Mouse (Mus musculus): Measurements from ENCODE around the gene Ap1ar. TPM values are rescaled to one million over a fixed set of nuclear protein-coding genes. Genes with fewer than 3 reads are reported as not detected.

Gene Ap1ar
- polyA plus RNA-seq, 1 experiment = 37.1 TPM

DNA sequence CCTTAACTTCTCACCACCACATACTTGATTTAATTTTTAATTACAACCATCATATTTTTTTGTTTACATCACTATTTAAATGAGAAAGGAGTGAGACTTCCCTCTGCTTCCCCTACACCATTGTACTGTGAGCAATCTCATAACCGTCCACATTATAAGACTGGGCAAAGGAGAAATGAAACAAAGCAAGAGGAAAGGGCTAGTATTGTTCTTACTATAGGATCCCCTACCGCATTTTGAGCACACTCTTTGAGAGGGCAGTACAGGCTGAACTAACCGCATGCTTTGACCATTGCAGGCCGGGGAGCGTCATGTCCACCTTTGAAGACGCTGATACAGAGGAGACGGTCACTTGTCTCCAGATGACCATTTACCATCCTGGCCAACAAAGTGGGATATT is 41.1 kb downstream of the Ap1ar start:
- WGBS = 95% methylated on average over 7 of the region's 7 CpGs

GRCm38 (mm10) chr3:127795762-127796161 is 41.6 kb downstream of the Ap1ar start:
- H3K36me3 ChIP-seq (ENCODE audit: control insufficient read depth, insufficient read depth, low read length) = no peaks in the 10 kb centered on the region
- no peak overlapping the region for H3K27ac ChIP-seq (ENCODE audit: insufficient read depth, low read depth, low read length)
- no peak for TF ChIP-seq POLR2A (IDR thresholded peaks at IDR 0.05; ENCODE audit: low read depth, low read length)
- TF ChIP-seq CTCF (conservative IDR thresholded peaks at IDR 0.05; ENCODE audit: insufficient read depth, insufficient read length, low read depth, low read length) = no peak

More for the DNA sequence above, 41.1 kb downstream of the Ap1ar start:
- TF ChIP-seq POLR2A (IDR thresholded peaks at IDR 0.05; ENCODE audit: low read depth, low read length) = no peak
- no peak for TF ChIP-seq CTCF (conservative IDR thresholded peaks at IDR 0.05; ENCODE audit: insufficient read depth, insufficient read length, low read depth, low read length)
- Histone ChIP-seq H3K27me3 (replicated peaks; ENCODE audit: control insufficient read depth, insufficient read depth, low read length) (no peaks in the 10 kb centered on the region), H3K4me1 (ENCODE audit: control insufficient read depth, insufficient read depth, low read length) (0 out of 2 replicates have a peak, but pooled peaks cover 3% of the 10 kb centered on the region), H3K27ac (ENCODE audit: insufficient read depth, low read depth, low read length) (no peak overlapping the region), H3K4me3 (ENCODE audit: insufficient read depth, low read depth, low read length) (no peak overlapping the region), H3K36me3 (ENCODE audit: control insufficient read depth, insufficient read depth, low read length) (no peaks in the 10 kb centered on the region)
- DNase-seq = no peak

DNA sequence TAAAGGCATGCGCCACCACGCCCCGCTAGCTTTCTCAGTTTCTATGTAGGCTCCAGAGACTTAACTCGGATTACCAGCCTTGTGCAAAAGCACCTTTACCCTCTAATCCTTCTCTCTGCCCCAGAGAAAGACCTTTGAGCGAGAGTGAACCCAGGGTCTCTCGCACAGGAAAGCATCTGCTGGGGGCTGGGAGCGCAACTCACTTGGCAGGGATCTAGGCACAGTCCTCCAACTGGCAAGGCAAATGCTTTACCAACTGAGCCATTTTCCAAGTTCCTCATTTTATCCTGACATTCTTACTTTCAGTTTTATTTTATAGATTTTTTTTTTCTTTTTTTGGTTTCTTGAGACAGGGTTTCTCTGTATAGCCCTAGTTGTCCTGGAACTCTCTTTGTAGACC is 44.3 kb downstream of the Ap1ar start:
- H3K27ac ChIP-seq (ENCODE audit: insufficient read depth, low read depth, low read length) = no peak overlapping the region
- no peaks in the 10 kb centered on the region for H3K27me3 ChIP-seq (replicated peaks; ENCODE audit: control insufficient read depth, insufficient read depth, low read length)
- TF ChIP-seq POLR2A (IDR thresholded peaks at IDR 0.05; ENCODE audit: low read depth, low read length) (no peak), CTCF (conservative IDR thresholded peaks at IDR 0.05; ENCODE audit: insufficient read depth, insufficient read length, low read depth, low read length) (no peak)
- H3K4me3 ChIP-seq (ENCODE audit: insufficient read depth, low read depth, low read length) = no peak overlapping the region
- 73% methylated on average over 7 of the region's 7 CpGs for WGBS
- H3K36me3 ChIP-seq (ENCODE audit: control insufficient read depth, insufficient read depth, low read length) = no peaks in the 10 kb centered on the region
- peak; percentile 60 for DNase-seq
- peaks cover 13% of the 10 kb centered on the region; the same call in 1 of the 2 replicates for H3K4me1 ChIP-seq (ENCODE audit: control insufficient read depth, insufficient read depth, low read length)

More at GRCm38 (mm10) chr3:127795762-127796161, 41.6 kb downstream of the Ap1ar start:
- Histone ChIP-seq H3K4me3 (ENCODE audit: insufficient read depth, low read depth, low read length) (no peak overlapping the region), H3K4me1 (ENCODE audit: control insufficient read depth, insufficient read depth, low read length) (0 out of 2 replicates have a peak, but pooled peaks cover 7% of the 10 kb centered on the region), H3K27me3 (replicated peaks; ENCODE audit: control insufficient read depth, insufficient read depth, low read length) (no peaks in the 10 kb centered on the region)
- no peak for DNase-seq
- 94% methylated on average over 3 of the region's 3 CpGs for WGBS

GRCm38 (mm10) chr3:127791595-127792561 is 45.4 kb downstream of the Ap1ar start:
- Histone ChIP-seq H3K27me3 (replicated peaks; ENCODE audit: control insufficient read depth, insufficient read depth, low read length) (no peaks in the 10 kb centered on the region), H3K36me3 (ENCODE audit: control insufficient read depth, insufficient read depth, low read length) (no peaks in the 10 kb centered on the region), H3K4me3 (ENCODE audit: insufficient read depth, low read depth, low read length) (no peak overlapping the region), H3K27ac (ENCODE audit: insufficient read depth, low read depth, low read length) (no peak overlapping the region), H3K4me1 (ENCODE audit: control insufficient read depth, insufficient read depth, low read length) (peaks cover 12% of the 10 kb centered on the region; the same call in 1 of the 2 replicates)
- no peak for DNase-seq
- TF ChIP-seq CTCF (conservative IDR thresholded peaks at IDR 0.05; ENCODE audit: insufficient read depth, insufficient read length, low read depth, low read length) (no peak), POLR2A (IDR thresholded peaks at IDR 0.05; ENCODE audit: low read depth, low read length) (no peak)
- WGBS = 74% methylated on average over 4 of the region's 4 CpGs

DNA sequence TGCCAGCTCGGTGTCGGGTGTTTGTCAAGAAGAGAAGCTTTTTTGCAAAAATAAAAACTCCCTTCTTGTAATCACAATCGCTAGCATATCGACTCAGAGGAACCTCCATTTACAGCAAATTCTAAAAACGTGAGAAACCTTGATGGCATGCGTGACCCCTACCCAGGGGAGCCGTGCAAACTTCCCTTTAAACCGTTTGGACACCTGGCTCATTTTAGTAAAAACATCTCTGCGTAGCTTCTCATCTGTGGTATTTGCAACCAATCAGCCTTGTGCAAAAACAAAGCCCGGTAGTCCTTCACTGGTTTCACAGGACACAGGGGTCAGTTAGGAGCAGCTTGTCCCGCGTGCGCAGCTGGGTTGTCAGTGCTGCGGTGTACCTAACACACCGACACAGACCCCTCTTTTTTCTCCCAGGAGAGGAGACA is 46.3 kb downstream of the Ap1ar start:
- no peaks in the 10 kb centered on the region for H3K36me3 ChIP-seq (ENCODE audit: control insufficient read depth, insufficient read depth, low read length)
- TF ChIP-seq POLR2A (IDR thresholded peaks at IDR 0.05; ENCODE audit: low read depth, low read length) (no peak), CTCF (conservative IDR thresholded peaks at IDR 0.05; ENCODE audit: insufficient read depth, insufficient read length, low read depth, low read length) (no peak)
- 0 out of 2 replicates have a peak overlapping the region, but pooled peaks have one; percentile 35 for H3K27ac ChIP-seq (ENCODE audit: insufficient read depth, low read depth, low read length)
- peaks cover 12% of the 10 kb centered on the region; the same call in 1 of the 2 replicates for H3K4me1 ChIP-seq (ENCODE audit: control insufficient read depth, insufficient read depth, low read length)
- peak; percentile 23 for DNase-seq
- no peaks in the 10 kb centered on the region for H3K27me3 ChIP-seq (replicated peaks; ENCODE audit: control insufficient read depth, insufficient read depth, low read length)
- WGBS = 5% methylated on average over 15 of the region's 15 CpGs
- H3K4me3 ChIP-seq (ENCODE audit: insufficient read depth, low read depth, low read length) = peak overlapping the region; percentile 61

DNA sequence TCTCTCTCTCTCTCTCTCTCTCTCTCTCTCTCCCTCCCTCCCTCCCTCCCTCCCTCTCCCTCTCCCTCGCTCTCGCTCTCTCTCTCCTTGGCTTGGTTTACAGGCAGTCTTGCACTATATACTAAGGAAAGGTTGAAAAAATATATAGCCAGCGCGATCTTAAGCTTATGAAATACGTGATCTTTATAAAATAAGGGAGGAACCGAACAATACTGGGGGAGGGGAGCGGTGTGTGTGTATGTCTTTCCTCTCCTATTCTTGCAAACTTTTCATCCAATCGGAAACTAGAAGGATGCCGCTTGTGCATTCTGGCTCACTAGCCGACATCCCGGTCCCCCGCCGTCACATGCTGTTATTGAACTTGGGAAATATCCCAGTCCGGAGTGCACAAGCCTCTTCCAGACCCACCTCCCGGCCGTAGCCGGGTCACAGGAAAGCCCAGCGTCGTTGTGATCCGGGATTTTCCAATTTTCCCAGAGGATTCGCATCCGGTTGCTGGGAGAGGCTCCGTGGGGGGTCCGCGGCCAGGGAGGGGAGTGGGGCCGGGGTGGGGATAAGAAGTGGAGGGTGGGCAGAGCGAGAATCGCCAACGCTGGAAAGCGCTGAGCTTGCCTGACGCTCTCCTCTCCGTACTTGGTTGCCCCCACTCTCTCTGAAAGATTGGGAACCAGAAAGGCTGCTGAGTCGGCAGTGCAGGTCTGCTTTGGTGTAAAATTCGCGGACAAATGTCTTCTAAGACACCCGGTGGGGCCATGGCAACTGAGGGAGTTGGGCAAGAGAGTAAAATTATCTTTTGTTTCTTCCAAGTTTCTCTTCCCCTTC is 46.9 kb downstream of the Ap1ar start:
- H3K4me3 ChIP-seq (ENCODE audit: insufficient read depth, low read depth, low read length) = peak overlapping the region; percentile 61
- peaks cover 12% of the 10 kb centered on the region; the same call in 1 of the 2 replicates for H3K4me1 ChIP-seq (ENCODE audit: control insufficient read depth, insufficient read depth, low read length)
- WGBS = under 1% methylated on average over 35 of the region's 36 CpGs
- H3K36me3 ChIP-seq (ENCODE audit: control insufficient read depth, insufficient read depth, low read length) = no peaks in the 10 kb centered on the region
- no peaks in the 10 kb centered on the region for H3K27me3 ChIP-seq (replicated peaks; ENCODE audit: control insufficient read depth, insufficient read depth, low read length)
- DNase-seq = peak; percentile 66
- 0 out of 2 replicates have a peak overlapping the region, but pooled peaks have one; percentile 35 for H3K27ac ChIP-seq (ENCODE audit: insufficient read depth, low read depth, low read length)
- TF ChIP-seq POLR2A (IDR thresholded peaks at IDR 0.05; ENCODE audit: low read depth, low read length) (no peak), CTCF (conservative IDR thresholded peaks at IDR 0.05; ENCODE audit: insufficient read depth, insufficient read length, low read depth, low read length) (no peak)
